Mouse (Mus musculus): ENCODE measurements at regions not wholly inside any gene's neighbourhood (a gene's known extent, or its start where the extent isn't known, plus 50 kb on each side); places are given as distances from the start of the nearest gene placed in this dataset.

DNA sequence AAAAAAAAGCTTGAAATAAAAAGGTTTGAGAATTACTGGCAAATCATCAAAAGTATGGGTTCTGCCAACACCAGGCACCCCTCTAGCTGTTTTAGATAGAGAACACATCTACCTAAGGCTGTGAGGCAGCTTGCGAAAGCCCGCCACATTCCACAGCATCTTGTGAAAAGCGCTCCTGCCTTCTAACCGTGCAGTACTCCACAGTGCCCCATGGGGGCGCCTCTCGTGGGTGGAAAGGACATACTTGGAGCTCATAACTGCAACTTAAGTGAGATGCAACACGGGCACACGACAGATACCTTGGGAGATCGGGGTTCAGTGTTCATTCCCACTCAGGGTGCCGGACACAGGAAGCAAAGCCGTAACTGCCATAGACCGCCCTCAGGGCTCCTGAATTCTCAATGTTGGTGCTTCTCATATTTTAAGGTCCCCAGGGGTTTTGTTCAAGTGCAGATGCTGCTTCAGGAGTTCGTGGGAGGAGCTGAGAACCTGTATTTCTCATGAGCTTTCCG is 149.9 kb downstream of the Hibadh start:
- TF ChIP-seq POLR2A (IDR thresholded peaks at IDR 0.05; ENCODE audit: borderline replicate concordance, extremely low read depth, insufficient read depth, insufficient read length, poor library complexity, severe bottlenecking): no peak
- TF ChIP-seq CTCF (IDR thresholded peaks at IDR 0.05; ENCODE audit: borderline replicate concordance, extremely low read depth, insufficient read depth, insufficient read length): peak; percentile 19; the same call in 1 of the 2 replicates
